Mouse (Mus musculus) kidney, postnatal 14 days (tissue): Measurements from ENCODE around the gene Tenm2.

Source experiments
- DNase-seq: peaks from one replicate; pipeline ENCODE4 v3.0.0; 2022; ENCODE audit warnings: mixed read lengths

Tenm2 gene

DNA sequence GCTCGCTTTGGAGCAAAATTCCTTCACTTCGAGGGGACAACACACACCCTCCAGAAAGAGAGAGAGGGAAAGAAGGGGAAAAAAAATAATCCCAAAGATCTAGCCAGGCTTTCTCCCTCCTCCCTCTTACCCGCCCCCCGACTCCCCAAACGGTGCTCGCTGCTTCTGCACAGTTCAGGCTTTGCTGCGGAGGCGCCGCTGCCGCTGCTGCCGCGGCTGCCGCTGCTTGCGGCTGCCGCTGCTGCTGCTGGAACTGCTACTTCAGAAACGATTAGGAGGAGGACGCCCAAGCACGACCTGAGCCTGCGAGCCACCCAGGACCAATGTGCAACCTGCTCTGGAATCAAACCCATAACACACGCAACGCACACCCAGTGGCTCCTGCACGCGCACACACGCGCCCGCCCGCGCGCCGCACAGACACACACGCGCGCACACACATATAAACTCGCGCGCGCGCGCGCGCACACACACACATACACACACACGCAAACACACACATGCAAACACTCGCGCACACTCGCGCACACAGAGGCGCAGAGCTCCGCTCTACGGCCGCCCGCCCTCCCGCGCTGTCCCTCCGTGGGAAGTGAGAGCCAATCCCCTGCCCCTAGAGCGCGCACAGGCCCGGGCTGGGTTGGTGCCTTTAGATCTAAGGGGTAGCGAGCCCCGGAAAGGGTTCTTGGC, at the start of gene Tenm2:
Gene Tenm2 (minus strand): TSS at position 51 of the 687 bp plus-strand sequence.
- DNase-seq, result peak; percentile 20

DNA sequence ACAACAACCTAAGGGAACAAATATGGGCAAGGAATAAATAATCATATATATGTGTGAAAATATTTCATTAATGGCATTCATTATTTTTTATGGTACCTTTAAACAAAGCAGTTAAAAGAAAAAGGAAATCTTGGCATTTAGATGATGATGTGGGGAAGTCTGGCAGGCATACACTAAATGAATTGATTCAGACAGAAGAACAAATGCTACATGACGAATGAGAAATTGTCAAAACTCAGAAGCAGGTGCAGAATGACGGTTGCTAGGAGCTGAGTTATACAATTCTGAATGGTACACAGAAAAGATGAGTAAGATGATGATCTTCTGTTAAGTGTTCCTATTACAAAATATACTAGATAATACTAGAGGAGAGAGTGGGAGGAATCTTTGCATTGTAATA, 49.4 kb upstream of the Tenm2 start:
- DNase-seq, result no peak

DNA sequence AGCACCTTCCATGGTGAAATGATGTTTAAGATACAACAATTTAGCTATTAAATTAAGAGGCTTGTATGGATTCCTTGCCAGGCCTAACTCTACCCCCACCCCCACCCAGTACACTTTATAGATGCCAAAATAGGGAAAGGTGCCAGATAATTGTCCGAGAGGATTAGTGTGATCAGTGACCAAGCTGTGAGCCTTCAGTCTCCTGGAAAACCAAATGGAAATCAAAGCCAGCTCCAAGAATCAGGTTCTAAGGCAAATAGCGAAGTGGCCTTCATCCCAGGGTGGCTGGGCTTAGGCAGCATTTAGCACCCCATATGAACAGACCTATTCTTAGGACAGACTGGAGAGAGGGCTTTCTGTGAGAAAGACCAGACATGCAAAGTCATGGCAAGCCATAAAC, 13.0 kb upstream of the Tenm2 start:
- DNase-seq, result no peak

DNA sequence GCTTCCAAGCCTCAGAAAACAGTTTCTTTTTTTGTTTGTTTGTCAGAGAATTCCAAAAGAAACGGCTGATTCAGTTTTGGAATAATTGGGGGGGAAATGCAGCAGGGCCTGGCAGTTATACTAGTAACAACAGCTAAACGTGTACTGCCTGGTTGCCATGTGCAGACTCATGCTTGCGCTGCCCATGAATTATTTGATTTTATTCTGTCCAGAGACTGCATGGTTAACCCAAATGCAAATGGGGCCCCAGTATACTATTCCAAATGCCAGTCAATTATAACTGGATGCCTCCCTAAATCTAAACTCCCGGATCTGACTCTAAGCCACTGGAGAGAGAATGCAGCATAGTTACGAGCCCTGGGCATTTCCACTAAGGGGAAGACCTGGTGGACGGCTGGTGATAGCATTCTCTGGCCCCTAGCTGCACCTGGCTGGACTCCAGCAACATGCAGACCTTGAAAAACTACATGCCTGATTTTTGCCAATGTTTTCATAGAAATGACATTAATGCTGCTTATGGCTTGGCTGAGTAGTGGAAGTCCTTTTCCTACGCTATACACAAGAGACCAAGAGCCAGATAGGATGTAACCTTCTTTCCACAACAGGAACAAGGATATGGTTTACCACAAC, 1.4 kb upstream of the Tenm2 start:
- DNase-seq, result no peak

DNA sequence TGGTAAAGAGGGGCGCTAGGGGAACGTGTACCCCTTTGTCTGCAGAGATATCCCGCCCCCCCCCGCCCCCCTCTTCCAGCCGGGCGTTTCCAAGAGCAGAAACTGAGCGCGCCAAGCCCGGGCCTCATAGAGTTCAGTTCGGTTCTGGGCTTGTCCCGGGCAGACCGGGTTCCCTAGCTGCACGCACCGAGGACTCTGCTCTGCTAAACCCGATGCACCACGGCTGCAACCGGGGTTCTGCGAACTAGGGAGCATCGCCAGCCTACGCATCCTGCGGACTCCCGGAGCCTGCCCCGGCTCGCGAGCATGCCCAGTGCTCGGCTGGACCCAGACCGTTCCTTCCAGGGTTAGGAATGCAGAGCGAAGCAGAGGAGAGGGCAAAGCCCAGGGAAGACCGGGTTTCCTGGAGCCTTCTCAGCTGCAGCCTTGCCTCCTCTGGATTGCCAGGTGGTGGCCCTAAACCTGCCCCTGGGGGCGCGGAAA, 878 bp upstream of the Tenm2 start:
- DNase-seq, result peak; percentile 21

DNA sequence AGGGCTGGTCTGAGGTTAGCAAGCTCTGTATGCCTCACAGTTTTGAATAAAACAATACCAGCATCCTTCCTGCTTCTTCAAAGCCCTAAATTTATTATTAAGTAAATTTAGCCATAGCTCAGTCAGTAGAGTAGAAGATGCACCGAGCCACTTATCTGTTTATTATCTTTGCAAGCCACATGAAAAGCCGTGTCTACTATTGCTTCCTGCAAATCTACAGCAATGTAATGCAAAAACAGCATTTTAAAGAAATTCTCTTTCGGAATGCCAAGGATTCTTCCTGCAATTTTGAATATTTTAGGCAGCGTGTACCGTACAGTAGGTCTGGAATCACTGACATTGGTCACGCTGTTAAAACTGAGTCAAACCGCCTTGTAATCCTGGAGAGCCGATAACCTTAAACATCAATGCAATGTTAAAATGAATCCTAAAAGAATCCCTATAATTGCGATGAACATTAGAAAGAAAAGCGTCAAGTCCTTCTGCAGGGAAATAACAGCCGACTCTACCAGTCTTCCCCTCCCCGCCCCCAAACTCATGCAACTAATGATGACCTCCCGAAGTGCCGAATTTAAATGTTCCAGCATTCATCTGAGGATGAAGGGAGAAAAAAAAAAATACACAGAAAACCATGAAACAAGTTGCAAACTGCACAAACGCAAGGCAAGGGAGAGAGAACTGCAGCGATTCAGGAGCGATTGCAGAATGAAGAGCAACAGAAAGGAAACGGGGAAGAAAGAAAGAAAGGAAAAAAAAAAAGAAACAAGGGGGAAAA, 556 bp downstream of the Tenm2 start:
- DNase-seq, result no peak

DNA sequence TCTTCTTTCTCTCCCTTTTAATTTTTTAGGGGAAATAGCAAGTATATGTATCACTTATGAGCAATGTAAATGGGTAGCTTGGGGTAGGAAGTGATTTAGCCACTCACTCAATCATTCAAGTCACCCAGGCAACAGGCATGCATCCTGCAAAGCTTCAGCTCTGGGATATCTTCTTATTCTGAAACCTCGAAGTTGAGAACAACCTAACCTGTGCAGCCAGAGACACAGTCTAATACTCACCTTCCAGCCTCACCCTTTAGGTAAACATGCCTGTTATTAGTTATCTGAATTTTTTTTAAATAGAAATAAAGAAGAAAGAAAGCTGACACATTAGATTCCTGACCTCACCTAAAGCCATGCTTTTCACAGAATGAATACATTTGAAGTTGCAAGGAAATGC, 8.4 kb downstream of the Tenm2 start:
- DNase-seq, result no peak

DNA sequence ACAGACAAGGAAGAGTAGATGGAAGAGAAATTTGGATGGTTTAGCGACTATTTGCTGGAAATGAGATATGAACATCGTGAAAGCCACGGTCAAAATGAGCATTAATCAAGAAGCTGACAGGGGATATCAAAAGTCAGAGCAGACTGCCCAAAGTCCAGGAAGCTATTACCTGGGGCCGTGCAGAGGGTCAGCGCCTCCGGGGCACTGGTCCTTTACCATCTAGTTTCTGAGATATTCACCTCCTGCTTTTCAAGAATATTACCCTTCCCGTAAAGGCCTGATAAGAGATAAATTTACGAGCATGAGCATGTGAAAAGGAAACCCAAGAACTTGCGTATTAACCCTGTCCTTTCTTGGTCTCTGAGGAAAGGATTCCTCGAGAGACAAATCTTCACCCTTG, 8.8 kb downstream of the Tenm2 start:
- DNase-seq, result no peak

DNA sequence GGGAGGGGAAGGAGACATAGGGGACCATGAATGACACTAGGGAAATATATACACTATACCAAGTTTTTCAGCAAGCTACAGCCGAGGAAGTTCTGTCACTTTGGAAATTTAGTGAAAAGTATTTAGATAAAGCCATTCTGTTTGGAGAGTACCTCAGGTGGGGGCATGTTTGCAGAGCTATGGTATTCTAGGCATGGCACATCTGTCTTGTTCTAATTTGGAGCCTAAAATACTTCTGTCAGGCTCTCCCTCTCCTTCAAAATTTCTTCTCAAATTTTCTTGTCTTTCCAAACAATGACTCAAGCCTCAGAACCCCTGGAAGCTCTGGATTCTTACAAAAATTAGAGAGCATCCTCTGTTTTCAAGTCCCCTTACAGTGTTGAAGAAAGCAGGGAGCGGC, 13.0 kb downstream of the Tenm2 start:
- DNase-seq, result no peak

DNA sequence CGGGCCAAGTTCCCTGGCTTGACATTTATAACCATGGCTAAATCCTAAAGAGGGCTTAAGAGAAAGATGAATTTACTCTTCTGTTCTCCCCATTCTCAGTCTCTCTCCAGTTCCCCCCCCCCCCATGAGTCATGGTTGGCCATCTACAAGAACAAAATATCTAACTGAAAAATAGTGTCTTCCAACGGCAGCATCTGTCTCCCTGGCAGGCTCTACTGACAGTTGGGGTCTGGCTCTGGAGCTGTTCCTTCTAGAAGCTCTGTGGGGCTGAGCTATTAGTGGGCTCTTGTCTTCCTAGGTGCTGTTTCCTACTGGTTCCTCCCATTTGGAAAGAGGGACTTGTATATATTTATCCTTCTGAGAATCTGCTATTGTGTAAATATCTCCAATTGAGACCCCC, 13.7 kb downstream of the Tenm2 start:
- DNase-seq, result no peak

DNA sequence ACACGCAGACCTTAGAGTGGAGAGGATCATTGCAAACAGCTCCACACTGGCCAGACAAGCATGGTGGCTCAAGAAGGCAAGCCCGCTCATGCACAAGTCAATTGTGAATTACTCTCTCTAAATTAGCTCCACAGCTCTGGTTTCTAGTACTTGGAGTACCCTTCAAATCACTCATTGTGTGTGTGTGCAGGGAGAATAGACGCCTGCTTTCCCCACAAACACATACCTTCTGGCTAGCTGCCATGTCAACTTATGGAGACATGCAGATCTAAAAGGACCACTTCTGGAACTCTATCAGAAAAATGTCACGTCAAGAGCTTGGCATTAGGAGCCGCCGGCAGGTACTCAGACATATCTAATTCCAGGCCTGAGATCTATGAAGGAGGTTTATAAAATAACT, 14.8 kb downstream of the Tenm2 start:
- DNase-seq, result no peak

DNA sequence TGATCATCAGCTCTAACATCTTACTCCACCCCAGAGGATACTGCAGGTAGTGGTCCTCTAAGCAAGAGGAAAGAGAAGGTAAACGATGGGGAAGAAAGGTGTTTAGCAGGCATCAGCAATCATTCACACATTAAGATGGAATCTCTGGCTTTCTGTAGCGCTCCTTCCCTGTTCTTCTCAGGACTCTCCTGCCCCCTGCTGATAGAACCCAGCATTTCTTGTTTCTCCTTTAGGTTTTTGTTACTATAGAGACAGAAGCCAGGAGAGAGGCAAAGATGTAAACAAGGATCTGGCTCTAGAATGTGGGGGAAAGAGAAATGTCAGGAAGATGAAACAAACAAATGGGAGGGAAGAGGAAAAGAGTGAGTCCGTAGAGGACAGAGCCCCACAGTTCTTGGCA, 49.6 kb downstream of the Tenm2 start:
- DNase-seq, result peak; percentile 55

DNA sequence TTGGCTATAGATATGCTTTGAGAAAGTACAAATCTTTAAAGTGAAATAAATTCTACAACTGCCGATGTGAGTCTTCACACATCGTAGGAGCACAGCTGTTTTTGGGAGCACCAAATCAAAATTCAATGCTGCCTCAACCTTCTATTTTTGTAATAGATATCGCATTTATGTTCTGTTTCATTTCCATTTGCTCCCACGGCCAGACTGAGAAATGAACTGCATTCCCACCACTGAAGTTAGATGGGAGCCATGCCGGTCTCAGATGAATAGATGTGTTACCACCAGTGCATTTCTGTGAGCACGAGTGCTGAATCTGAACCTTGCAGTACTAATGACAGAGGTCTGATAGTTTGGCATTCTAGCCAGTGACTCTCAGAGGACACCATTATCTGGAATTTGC, 58.3 kb downstream of the Tenm2 start:
- DNase-seq, result no peak

DNA sequence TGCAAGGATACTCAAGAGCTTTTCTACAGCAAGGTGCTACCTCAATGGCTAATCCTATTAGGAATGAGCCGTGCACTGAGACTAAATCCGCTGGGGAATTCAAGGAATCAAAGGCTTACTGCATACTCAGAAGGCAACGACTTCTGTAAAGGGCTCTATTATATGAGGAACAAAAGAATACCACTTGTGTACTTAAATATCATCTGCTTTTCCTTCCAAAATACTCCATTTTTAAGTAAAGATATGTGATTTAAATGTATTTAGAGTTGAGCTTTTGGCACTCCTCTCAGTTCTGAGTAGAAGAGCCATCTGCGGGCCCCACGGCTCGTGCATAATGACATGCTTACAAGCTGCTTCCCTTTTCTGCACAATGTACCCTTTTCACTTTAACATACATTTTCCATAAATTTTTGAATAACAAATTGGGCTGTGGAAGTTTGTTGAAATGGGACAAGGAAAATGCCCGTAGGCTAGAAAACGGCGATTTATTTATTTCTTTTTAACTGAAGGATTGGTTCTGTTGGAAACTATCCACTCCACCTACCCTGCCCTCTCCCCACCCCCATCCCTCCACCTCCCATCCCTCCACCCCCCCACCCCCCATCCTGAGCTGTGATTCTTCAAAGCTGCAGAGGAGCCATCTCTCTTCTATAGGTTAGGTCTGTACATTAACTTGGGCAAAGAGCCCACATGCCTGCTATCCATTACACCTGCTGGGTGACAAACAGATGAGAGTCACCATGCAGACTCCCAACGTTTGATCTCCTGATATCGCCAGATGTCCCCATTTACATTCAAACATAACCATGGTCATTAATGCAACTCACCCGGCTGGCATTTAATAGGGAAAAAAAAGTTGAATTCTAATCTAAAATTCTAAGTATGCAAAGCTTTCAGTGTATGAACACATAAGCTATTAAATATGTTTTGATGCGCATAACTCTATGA, 81.6 kb downstream of the Tenm2 start:
- no peak for DNase-seq

DNA sequence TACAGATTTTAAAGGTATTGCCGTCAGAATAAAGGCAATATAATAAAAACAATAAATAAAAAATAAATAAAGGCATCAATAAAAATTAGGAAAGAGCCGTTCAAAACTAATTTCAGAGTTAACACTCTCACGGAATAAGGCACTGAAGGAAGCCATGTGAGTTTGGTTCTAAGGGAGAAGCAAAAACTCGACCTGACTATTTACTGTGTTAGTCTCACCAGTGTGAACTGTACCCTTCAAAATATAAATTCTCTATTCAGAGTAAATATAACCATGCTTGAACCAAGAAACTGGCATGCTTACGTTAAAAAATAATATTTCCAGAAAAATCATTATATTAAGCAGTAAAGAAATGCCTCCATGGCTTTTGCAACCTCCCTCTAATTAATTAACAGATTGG, 82.4 kb downstream of the Tenm2 start:
- no peak for DNase-seq

DNA sequence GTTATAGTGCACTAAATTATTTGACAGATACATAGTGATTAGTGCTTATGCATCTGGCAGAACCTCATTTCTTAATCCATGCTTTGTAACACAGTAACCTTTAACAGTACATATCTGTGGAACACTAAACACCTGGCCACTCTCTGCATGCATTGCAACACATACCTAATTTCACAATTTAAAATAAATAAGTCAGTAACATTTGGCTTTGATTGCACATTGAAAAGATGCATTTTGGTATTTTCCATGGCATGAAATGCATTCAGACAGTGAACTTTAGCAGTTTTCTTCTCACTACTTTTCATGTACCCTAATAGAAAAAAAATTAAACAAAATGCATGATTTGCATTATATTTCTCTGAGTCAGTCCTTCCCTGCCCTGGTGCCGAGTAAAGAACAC, 85.8 kb downstream of the Tenm2 start:
- DNase-seq, result no peak

DNA sequence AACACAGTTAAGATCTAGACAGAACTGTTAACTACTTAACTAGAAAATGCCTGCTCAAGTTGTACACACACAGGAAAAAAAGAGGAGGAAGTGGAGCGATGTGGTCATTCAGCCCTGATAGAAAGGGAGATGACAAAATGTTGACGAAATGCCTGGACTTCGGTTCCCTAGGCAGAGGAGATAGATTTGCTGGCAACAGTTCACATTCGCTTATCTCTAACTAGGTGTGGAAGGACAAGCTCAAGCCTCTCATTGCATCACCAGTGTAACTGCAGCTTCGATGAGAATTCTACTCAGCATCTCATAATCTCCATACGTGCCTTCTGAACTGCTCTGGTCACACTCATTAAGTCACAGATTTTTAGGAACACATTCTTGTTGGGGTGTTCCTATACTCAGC, 91.8 kb downstream of the Tenm2 start:
- no peak for DNase-seq

DNA sequence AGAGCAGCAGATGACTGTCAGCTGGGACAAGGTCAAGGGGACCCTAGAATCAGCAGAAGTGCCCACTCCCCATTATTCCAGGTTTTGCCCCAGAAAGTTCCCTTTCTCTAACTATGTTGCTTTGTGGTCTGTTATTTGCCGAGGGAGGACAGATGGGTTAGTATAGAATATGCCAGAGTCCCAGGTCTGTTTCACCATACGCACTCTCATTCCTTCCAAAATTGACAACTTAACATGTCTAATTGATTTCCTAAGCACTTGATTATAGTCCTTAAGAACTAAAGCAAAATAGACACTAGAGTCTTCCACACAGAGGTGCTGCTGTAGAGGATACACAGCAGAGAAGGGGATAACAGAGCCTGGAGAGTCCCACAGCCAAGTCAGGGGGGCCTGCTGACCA, 92.3 kb downstream of the Tenm2 start:
- no peak for DNase-seq

DNA sequence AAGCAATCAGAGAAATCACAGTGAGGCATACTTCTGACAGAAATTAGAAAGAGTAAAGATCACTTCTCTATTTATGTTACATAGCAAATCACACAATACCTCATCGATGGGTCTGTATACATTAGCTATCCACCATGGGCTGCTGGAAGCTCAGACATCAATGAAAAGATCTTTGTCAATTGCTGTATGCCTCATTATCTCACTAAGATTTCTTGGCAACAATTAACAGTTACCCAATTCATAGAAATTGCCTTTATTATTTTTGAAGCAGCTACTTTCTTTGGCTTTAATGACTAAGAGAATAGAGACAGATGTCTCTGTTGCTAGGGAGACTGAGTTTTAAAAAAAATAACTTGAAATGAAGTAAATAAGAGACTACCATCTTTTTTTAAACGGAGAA, 106.9 kb downstream of the Tenm2 start:
- DNase-seq, result no peak

DNA sequence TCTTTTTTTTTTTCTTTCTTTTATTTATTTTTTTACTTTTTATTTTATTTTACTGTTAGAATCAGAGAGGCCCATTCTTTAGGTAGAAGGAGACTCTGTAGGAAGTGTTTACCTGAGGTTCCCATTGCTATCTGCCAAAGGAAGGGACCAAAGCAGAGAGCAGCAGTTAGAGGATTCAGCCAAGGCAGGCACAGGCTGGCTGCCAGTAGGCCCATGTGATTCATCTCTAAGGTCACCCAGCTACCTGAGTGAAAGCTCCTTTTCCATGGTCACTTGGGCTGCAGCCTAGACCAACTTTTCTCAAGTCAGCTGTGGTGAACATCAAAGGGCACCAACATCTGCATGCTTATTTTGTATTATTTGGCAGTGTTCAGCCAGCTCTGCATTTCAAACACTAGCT, 117.7 kb downstream of the Tenm2 start:
- DNase-seq, result no peak

DNA sequence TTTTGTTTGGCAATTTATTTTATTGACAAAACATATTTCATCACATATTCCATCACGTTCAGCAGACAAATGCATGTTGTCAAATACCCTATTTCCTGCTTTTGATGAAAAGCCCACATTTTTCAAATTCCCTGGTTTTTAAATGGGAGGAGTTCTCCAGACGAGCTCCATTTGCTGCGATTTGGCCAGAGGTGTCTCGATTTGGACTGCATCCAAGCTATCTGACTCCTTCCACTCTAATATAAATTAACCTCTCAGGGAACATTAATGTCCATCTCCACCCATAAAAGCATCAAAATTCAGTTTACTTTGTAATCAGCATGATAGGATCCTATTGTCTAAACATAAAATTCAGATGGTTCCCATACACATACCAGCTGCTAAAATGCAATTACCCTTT, 120.6 kb downstream of the Tenm2 start:
- peak; percentile 1 for DNase-seq

DNA sequence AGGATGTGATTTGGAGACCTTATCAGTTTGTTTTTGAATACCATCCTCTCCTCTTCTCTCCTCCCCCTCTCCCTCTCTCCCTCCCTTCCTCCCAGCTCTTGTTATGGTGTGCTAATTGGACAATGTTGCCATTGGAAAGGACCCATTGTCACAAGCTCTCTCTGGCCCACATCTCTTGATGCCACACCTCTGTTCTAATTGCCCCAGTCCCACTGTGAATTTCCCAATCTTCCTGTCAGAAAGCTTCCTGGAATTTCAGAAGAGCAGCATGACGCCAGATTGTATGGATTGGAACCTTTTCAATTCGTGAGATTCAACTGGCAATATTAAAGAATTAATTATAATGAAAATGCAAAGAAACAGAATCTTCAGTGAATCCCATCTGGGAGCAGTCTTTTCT, 128.7 kb downstream of the Tenm2 start:
- no peak for DNase-seq

DNA sequence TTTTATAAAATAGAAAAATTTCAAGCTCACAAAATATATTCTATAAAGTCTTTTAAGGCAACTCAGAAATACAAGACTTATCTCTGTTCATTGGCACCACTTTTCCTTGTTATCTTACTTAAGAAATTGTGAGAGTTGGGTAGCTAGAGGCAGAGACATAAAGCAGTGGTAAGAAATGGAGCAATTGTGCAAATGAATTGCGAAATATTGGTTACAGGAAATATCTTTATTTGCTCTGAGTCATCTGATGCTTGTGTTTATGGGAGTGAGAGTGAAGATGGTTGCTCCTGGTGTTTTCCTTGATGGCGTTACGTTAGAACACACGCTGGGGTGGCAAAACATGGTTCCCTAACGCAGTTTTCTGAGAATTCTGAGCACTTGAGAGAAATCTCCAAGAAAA, 156.4 kb downstream of the Tenm2 start:
- no peak for DNase-seq
